Mouse (Mus musculus): ENCODE data around the gene Tmem51. TPM values are rescaled to one million over a fixed set of nuclear protein-coding genes. Genes with fewer than 3 reads are reported as not detected.

Tmem51 gene
- polyA plus RNA-seq, 1 experiment from 2014 or later: 6.3 TPM

DNA sequence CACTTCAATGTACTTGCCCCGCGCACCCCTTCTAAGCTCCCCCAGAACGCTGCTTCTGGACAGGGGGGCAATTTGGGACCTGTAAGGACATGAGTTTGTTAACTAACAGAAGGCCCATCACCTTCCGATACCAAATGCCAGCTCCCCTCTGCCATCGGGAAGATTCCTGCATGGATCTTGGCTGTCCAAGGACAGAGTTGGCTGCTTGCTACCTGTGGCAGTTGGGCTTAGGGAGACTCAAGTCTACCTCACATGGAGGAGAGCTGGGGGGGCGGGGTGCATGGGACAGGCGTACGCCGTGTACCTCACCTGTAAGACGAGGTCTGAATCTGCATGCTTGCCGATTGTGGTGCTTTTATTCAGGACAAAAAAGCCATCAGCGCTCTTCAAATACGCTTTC, 72.9 kb downstream of the Tmem51 start:
- no peak for ATAC-seq (replicated peaks; ENCODE audit: low FRiP score)
- Histone ChIP-seq H3K27ac (ENCODE audit: low read depth, low read length) (no peak overlapping the region), H3K9me3 (ENCODE audit: control insufficient read depth, low read length) (no peaks in the 10 kb centered on the region)

GRCm38 (mm10) chr4:142010441-142010840, 73.7 kb downstream of the Tmem51 start:
- Histone ChIP-seq H3K4me3 (ENCODE audit: low read depth, low read length) (no peak overlapping the region), H3K4me1 (replicated peaks; ENCODE audit: control insufficient read depth, insufficient read depth, low read length) (peaks cover 6% of the 10 kb centered on the region; the same call in 1 of the 2 replicates), H3K27ac (ENCODE audit: low read depth, low read length) (no peak overlapping the region), H3K9me3 (ENCODE audit: control insufficient read depth, low read length) (no peaks in the 10 kb centered on the region), H3K4me2 (ENCODE audit: low read depth, low read length, severe bottlenecking) (no peak overlapping the region), H3K9ac (ENCODE audit: low read length) (no peak overlapping the region), H3K36me3 (ENCODE audit: control insufficient read depth, insufficient read depth, low read length) (no peaks in the 10 kb centered on the region), H3K27me3 (ENCODE audit: control insufficient read depth, insufficient read depth, low read length) (peaks cover 10% of the 10 kb centered on the region; the same call in 1 of the 2 replicates)
- 86% methylated on average over 7 of the region's 7 CpGs for WGBS
- ATAC-seq (replicated peaks; ENCODE audit: low FRiP score): no peak
- DNase-seq (ENCODE audit: low spot score): no peak

More for the DNA sequence above, 72.9 kb downstream of the Tmem51 start:
- Histone ChIP-seq H3K4me2 (ENCODE audit: low read depth, low read length, severe bottlenecking) (no peak overlapping the region), H3K4me1 (replicated peaks; ENCODE audit: control insufficient read depth, insufficient read depth, low read length) (peaks cover 7% of the 10 kb centered on the region; the same call in 1 of the 2 replicates), H3K27me3 (ENCODE audit: control insufficient read depth, insufficient read depth, low read length) (peaks cover 10% of the 10 kb centered on the region; the same call in 1 of the 2 replicates), H3K36me3 (ENCODE audit: control insufficient read depth, insufficient read depth, low read length) (no peaks in the 10 kb centered on the region), H3K4me3 (ENCODE audit: low read depth, low read length) (no peak overlapping the region), H3K9ac (ENCODE audit: low read length) (no peak overlapping the region)
- 90% methylated on average over 13 of the region's 13 CpGs for WGBS
- DNase-seq (ENCODE audit: low spot score): no peak

- Histone ChIP-seq H3K36me3 (ENCODE audit: control insufficient read depth, insufficient read depth, low read length) (no peaks in the 10 kb centered on the region), H3K4me3 (ENCODE audit: low read depth, low read length) (no peak overlapping the region)
- 88% methylated on average over 11 of the region's 11 CpGs for WGBS
Observed at GRCm38 (mm10) chr4:142008206-142008605, 75.9 kb downstream of the Tmem51 start.

GRCm38 (mm10) chr4:142000581-142000980, 83.5 kb downstream of the Tmem51 start:
- no peak overlapping the region for H3K27ac ChIP-seq (ENCODE audit: low read depth, low read length)
- no peak overlapping the region for H3K4me2 ChIP-seq (ENCODE audit: low read depth, low read length, severe bottlenecking)
- 76% methylated on average over 9 of the region's 9 CpGs for WGBS
- ATAC-seq (replicated peaks; ENCODE audit: low FRiP score): no peak
- H3K4me3 ChIP-seq (ENCODE audit: low read depth, low read length): no peak overlapping the region
- H3K27me3 ChIP-seq (ENCODE audit: control insufficient read depth, insufficient read depth, low read length): no peaks in the 10 kb centered on the region
- H3K9ac ChIP-seq (ENCODE audit: low read length): no peak overlapping the region
- no peaks in the 10 kb centered on the region for H3K9me3 ChIP-seq (ENCODE audit: control insufficient read depth, low read length)
- no peak for DNase-seq (ENCODE audit: low spot score)
- H3K4me1 ChIP-seq (replicated peaks; ENCODE audit: control insufficient read depth, insufficient read depth, low read length): 0 out of 2 replicates have a peak, but pooled peaks cover 3% of the 10 kb centered on the region
- H3K36me3 ChIP-seq (ENCODE audit: control insufficient read depth, insufficient read depth, low read length): no peaks in the 10 kb centered on the region

More at GRCm38 (mm10) chr4:142008206-142008605, 75.9 kb downstream of the Tmem51 start:
- Histone ChIP-seq H3K4me2 (ENCODE audit: low read depth, low read length, severe bottlenecking) (no peak overlapping the region), H3K4me1 (replicated peaks; ENCODE audit: control insufficient read depth, insufficient read depth, low read length) (0 out of 2 replicates have a peak, but pooled peaks cover 1% of the 10 kb centered on the region), H3K9me3 (ENCODE audit: control insufficient read depth, low read length) (no peaks in the 10 kb centered on the region), H3K27me3 (ENCODE audit: control insufficient read depth, insufficient read depth, low read length) (peaks cover 2% of the 10 kb centered on the region; the same call in 1 of the 2 replicates), H3K27ac (ENCODE audit: low read depth, low read length) (no peak overlapping the region), H3K9ac (ENCODE audit: low read length) (no peak overlapping the region)
- DNase-seq (ENCODE audit: low spot score) (no peak), ATAC-seq (replicated peaks; ENCODE audit: low FRiP score) (no peak)

GRCm38 (mm10) chr4:141999494-142000074, 84.5 kb downstream of the Tmem51 start:
- H3K27ac ChIP-seq (ENCODE audit: low read depth, low read length): no peak overlapping the region
- H3K27me3 ChIP-seq (ENCODE audit: control insufficient read depth, insufficient read depth, low read length): no peaks in the 10 kb centered on the region
- no peak overlapping the region for H3K4me3 ChIP-seq (ENCODE audit: low read depth, low read length)
- no peak for ATAC-seq (replicated peaks; ENCODE audit: low FRiP score)
- no peak overlapping the region for H3K4me2 ChIP-seq (ENCODE audit: low read depth, low read length, severe bottlenecking)
- no peak overlapping the region for H3K9ac ChIP-seq (ENCODE audit: low read length)
- H3K36me3 ChIP-seq (ENCODE audit: control insufficient read depth, insufficient read depth, low read length): no peaks in the 10 kb centered on the region
- WGBS: 70% methylated on average over 7 of the region's 7 CpGs
- no peaks in the 10 kb centered on the region for H3K9me3 ChIP-seq (ENCODE audit: control insufficient read depth, low read length)
- no peak for DNase-seq (ENCODE audit: low spot score)
- 0 out of 2 replicates have a peak, but pooled peaks cover 2% of the 10 kb centered on the region for H3K4me1 ChIP-seq (replicated peaks; ENCODE audit: control insufficient read depth, insufficient read depth, low read length)

DNA sequence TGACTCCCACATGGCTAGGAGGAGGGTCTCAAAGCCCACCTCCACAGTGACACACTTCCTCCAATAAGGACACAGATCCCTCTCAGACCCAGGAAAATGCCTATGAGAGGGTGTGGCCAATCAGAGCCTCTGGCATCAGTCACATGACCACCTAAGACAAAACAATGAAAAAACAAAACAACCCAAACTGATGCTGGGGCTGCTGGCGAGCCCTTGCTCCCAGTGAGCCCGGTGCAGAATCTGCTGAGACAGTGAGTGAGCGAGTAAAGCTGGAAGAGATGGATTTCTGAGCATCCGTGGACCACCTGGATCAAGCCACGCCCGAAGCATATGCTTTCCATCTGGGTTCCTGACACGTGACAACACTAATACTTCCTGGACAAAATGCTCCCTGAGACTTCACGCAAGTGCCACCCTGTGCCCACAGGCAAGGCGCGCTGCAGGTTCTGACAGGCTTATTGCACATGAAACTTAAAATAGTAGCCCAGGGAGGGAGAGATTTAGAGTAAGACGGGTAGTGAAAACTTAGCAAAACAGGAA, 85.8 kb downstream of the Tmem51 start:
- peak overlapping the region; percentile 45; the same call in 1 of the 2 replicates for H3K9ac ChIP-seq (ENCODE audit: low read length)
- DNase-seq (ENCODE audit: low spot score): peak; percentile 61
- H3K36me3 ChIP-seq (ENCODE audit: control insufficient read depth, insufficient read depth, low read length): no peaks in the 10 kb centered on the region
- H3K27ac ChIP-seq (ENCODE audit: low read depth, low read length): no peak overlapping the region
- no peaks in the 10 kb centered on the region for H3K9me3 ChIP-seq (ENCODE audit: control insufficient read depth, low read length)
- 0 out of 2 replicates have a peak, but pooled peaks cover 2% of the 10 kb centered on the region for H3K4me1 ChIP-seq (replicated peaks; ENCODE audit: control insufficient read depth, insufficient read depth, low read length)
- WGBS: 28% methylated on average over 11 of the region's 11 CpGs
- peak; percentile 89 for ATAC-seq (replicated peaks; ENCODE audit: low FRiP score)
- H3K4me2 ChIP-seq (ENCODE audit: low read depth, low read length, severe bottlenecking): peak overlapping the region; percentile 61
- H3K27me3 ChIP-seq (ENCODE audit: control insufficient read depth, insufficient read depth, low read length): no peaks in the 10 kb centered on the region
- peak overlapping the region; percentile 36 for H3K4me3 ChIP-seq (ENCODE audit: low read depth, low read length)

- Histone ChIP-seq H3K4me3 (ENCODE audit: low read depth, low read length) (no peak overlapping the region), H3K4me1 (replicated peaks; ENCODE audit: control insufficient read depth, insufficient read depth, low read length) (0 out of 2 replicates have a peak, but pooled peaks cover 2% of the 10 kb centered on the region), H3K9me3 (ENCODE audit: control insufficient read depth, low read length) (no peaks in the 10 kb centered on the region), H3K27me3 (ENCODE audit: control insufficient read depth, insufficient read depth, low read length) (no peaks in the 10 kb centered on the region), H3K4me2 (ENCODE audit: low read depth, low read length, severe bottlenecking) (no peak overlapping the region), H3K36me3 (ENCODE audit: control insufficient read depth, insufficient read depth, low read length) (no peaks in the 10 kb centered on the region), H3K27ac (ENCODE audit: low read depth, low read length) (no peak overlapping the region), H3K9ac (ENCODE audit: low read length) (no peak overlapping the region)
- 85% methylated on average over 3 of the region's 3 CpGs for WGBS
- DNase-seq (ENCODE audit: low spot score) (no peak), ATAC-seq (replicated peaks; ENCODE audit: low FRiP score) (no peak)
Observed at GRCm38 (mm10) chr4:141996880-141997279, 87.2 kb downstream of the Tmem51 start.

DNA sequence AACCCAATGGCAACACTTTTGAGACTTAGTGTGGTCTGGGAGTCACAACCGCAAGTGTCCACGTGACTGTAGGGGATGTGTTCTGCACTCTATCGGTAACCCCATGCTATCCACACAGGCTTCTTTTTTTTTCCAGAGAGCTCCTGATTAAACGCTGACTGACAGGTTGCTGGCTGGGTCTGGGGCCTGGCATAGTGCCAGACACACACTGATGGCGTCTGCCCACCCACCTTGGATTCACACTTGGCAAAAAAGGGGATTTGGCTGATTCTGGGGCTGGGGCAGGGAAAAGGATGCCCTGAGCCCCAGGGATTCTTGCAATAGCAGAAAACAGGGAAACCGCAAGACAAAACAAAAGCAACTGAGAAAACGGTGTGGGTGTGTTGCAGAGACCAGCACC, 88.0 kb downstream of the Tmem51 start:
- Histone ChIP-seq H3K4me1 (replicated peaks; ENCODE audit: control insufficient read depth, insufficient read depth, low read length) (0 out of 2 replicates have a peak, but pooled peaks cover 2% of the 10 kb centered on the region), H3K4me2 (ENCODE audit: low read depth, low read length, severe bottlenecking) (no peak overlapping the region), H3K27me3 (ENCODE audit: control insufficient read depth, insufficient read depth, low read length) (no peaks in the 10 kb centered on the region), H3K27ac (ENCODE audit: low read depth, low read length) (no peak overlapping the region), H3K4me3 (ENCODE audit: low read depth, low read length) (no peak overlapping the region), H3K9ac (ENCODE audit: low read length) (no peak overlapping the region), H3K36me3 (ENCODE audit: control insufficient read depth, insufficient read depth, low read length) (no peaks in the 10 kb centered on the region), H3K9me3 (ENCODE audit: control insufficient read depth, low read length) (no peaks in the 10 kb centered on the region)
- DNase-seq (ENCODE audit: low spot score) (no peak), ATAC-seq (replicated peaks; ENCODE audit: low FRiP score) (no peak)
- WGBS: 73% methylated on average over 7 of the region's 7 CpGs
